Mouse (Mus musculus) ES-E14 (cell line): ENCODE data around the gene Ttll5.

Source experiments
- CHD2 ChIP-seq: IDR thresholded peaks from 2 replicates; pipeline ENCODE4 v1.6.1; 2014; ENCODE audit warnings: mild to moderate bottlenecking, low read depth, low read length, inconsistent platforms
- HCFC1 ChIP-seq: IDR thresholded peaks from 2 replicates; pipeline ENCODE4 v1.6.1; 2012; ENCODE audit warnings: low read length, inconsistent platforms, borderline replicate concordance; ENCODE audit not compliant: insufficient read depth
- MAFK ChIP-seq: IDR thresholded peaks from 2 replicates; pipeline ENCODE4 v1.6.1; 2014; ENCODE audit warnings: mild to moderate bottlenecking, low read depth, low read length, inconsistent platforms; ENCODE audit not compliant: insufficient read depth
- ZC3H11A ChIP-seq: IDR thresholded peaks from 2 replicates; pipeline ENCODE4 v1.6.1; 2012; ENCODE audit warnings: low read depth, mild to moderate bottlenecking, inconsistent platforms, low read length, borderline replicate concordance
- ZNF384 ChIP-seq: IDR thresholded peaks from 2 replicates; pipeline ENCODE4 v1.6.1; 2012; ENCODE audit warnings: low read depth, low read length, inconsistent platforms

GRCm38 (mm10) chr12:86071432-86071831, 247.0 kb downstream of the Ttll5 start:
- TF ChIP-seq HCFC1 = no peak
- TF ChIP-seq ZNF384 = no peak
- no peak for TF ChIP-seq ZC3H11A
- TF ChIP-seq CHD2 = no peak
- TF ChIP-seq MAFK = no peak
